Mouse (Mus musculus) hindbrain, embryonic 14.5 days (tissue): Measurements from ENCODE around the gene Slc29a3. TPM values are rescaled to one million over a fixed set of nuclear protein-coding genes. Genes with fewer than 3 reads are reported as not detected.
A peak's percentile ranks its signal among the peaks of the same experiment; 100 is the strongest.
"Not testable (repeated sequence)": the region's sequence is repeated elsewhere in the genome, so short reads cannot be mapped to it uniquely, and the experiment has no call there.

Experiments used
- ATAC-seq: fragments of 200-750 bp; cut with Nextera tagmentation; 2 replicates; pipeline ENCODE4 v1.8.0; 2017; ENCODE audit warnings: moderate number of reproducible peaks, mild to moderate bottlenecking, moderate TSS enrichment, moderate library complexity; ENCODE audit not compliant: low FRiP score
- DNase-seq: peaks from one replicate; pipeline ENCODE4 v3.0.0-alpha.2; 2015; ENCODE audit warnings: low spot score
- H3K27ac ChIP-seq: fragments of 300-500 bp; sonication (generic); 2 replicates; pipeline ENCODE4 v1.5.1; 2014; ENCODE audit warnings: mild to moderate bottlenecking, moderate library complexity
- H3K27me3 ChIP-seq: fragments of 300-500 bp; sonication (generic); 2 replicates; pipeline ENCODE4 v1.6.1; 2014; ENCODE audit warnings: mild to moderate bottlenecking, low read length, mixed read lengths; ENCODE audit not compliant: control insufficient read depth, insufficient read depth
- H3K36me3 ChIP-seq: fragments of 300-500 bp; sonication (generic); replicated peaks from 2 replicates; pipeline ENCODE4 v1.6.1; 2014; ENCODE audit not compliant: control insufficient read depth, insufficient read depth
- H3K4me1 ChIP-seq: fragments of 300-500 bp; sonication (generic); replicated peaks from 2 replicates; pipeline ENCODE4 v1.6.1; 2014; ENCODE audit warnings: antibody characterized with exemption, low read length, mixed read lengths; ENCODE audit not compliant: control insufficient read depth, insufficient read depth
- H3K4me2 ChIP-seq: fragments of 300-500 bp; sonication (generic); replicated peaks from 2 replicates; pipeline ENCODE4 v1.6.1; 2014; ENCODE audit warnings: mild to moderate bottlenecking, moderate library complexity
- H3K4me3 ChIP-seq: fragments of 300-500 bp; sonication (generic); replicated peaks from 2 replicates; pipeline ENCODE4 v1.5.1; 2014; ENCODE audit warnings: mild to moderate bottlenecking, low read length
- H3K9ac ChIP-seq: fragments of 300-500 bp; sonication (generic); 2 replicates; pipeline ENCODE4 v1.6.1; 2014
- H3K9me3 ChIP-seq: fragments of 300-500 bp; sonication (generic); 2 replicates; pipeline ENCODE4 v1.6.1; 2016; ENCODE audit warnings: low read length; ENCODE audit not compliant: control insufficient read depth
- WGBS: fragments of 180-500 bp; shearing (Covaris S2); extraction: QIAGEN DNeasy Blood & Tissue Kit; methylation state at CpG from one replicate; pipeline ENCODE4 v1.1.7; 2014; 5-methylcytosine and 5-hydroxymethylcytosine counted together
- polyA plus RNA-seq: library from polyadenylated mRNA; unstranded; fragments of >200 nt; fragmentation: Nextera tagmentation; extraction: Ambion mirVana; gene quantifications from 2 replicates; pipeline ENCODE4 v1.2.1, GENCODE M21; 2014

Slc29a3 gene
- polyA plus RNA-seq, 1 experiment from 2014 or later, result 8.9 TPM

DNA sequence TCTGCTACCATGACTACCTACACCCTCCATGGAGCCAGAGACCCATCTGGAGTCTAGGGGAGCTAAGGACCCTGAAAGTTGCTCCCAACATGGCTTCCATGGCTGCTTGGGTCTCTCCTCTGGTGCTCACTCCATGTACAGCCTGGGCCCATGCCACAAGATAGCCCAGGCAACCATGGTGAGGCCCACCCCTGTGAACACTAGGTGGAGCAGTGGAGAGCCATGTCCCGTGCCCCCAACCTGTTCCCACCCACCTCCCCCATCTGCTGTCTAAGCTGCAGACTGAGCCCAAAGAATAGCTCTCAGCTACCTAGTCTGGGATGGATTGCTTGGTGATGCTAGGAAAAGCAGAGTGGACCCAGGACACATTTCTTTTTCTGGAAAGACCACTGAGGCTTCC is 29.2 kb downstream of the Slc29a3 start:
- H3K27me3 ChIP-seq, result no peaks in the 10 kb centered on the region
- no peak overlapping the region for H3K4me2 ChIP-seq
- peaks cover 6% of the 10 kb centered on the region; the same call in 1 of the 2 replicates for H3K36me3 ChIP-seq
- no peak overlapping the region for H3K27ac ChIP-seq
- ATAC-seq (no peak), DNase-seq (no peak)
- no peak overlapping the region for H3K9ac ChIP-seq
- no peak overlapping the region for H3K4me3 ChIP-seq
- no peaks in the 10 kb centered on the region for H3K9me3 ChIP-seq
- peaks cover 7% of the 10 kb centered on the region; the same call in 1 of the 2 replicates for H3K4me1 ChIP-seq
- 72% methylated on average over 1 of the region's 1 CpGs for WGBS

DNA sequence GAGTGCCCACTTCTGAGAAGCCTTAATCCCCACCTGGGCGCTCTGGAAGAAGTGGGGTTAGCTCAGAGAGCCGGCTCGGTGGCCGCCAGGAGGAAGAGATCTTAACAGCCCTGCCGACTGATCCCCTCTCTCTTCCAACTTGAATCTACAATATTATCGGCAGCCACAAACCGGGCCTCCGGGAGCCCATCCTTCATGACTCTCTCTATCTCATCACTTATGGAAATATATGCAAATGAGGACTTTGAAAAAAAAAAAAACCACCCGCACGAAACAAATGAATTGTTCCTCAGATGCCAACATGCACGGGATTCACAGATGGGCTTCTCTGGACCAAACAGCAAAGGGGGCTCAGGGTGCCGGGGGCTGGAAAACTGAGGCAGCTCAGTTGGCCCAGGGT is 31.0 kb downstream of the Slc29a3 start:
- Histone ChIP-seq H3K9me3 (no peaks in the 10 kb centered on the region), H3K27me3 (no peaks in the 10 kb centered on the region), H3K27ac (peak overlapping the region; percentile 53; the same call in 1 of the 2 replicates), H3K4me1 (0 out of 2 replicates have a peak, but pooled peaks cover 7% of the 10 kb centered on the region), H3K4me2 (0 out of 2 replicates have a peak overlapping the region, but pooled peaks have one; percentile 0), H3K9ac (no peak overlapping the region), H3K4me3 (no peak overlapping the region), H3K36me3 (peaks cover 6% of the 10 kb centered on the region; the same call in 1 of the 2 replicates)
- 26% methylated on average over 12 of the region's 12 CpGs for WGBS
- ATAC-seq, result no peak; the same call in 1 of the 2 replicates
- no peak for DNase-seq

DNA sequence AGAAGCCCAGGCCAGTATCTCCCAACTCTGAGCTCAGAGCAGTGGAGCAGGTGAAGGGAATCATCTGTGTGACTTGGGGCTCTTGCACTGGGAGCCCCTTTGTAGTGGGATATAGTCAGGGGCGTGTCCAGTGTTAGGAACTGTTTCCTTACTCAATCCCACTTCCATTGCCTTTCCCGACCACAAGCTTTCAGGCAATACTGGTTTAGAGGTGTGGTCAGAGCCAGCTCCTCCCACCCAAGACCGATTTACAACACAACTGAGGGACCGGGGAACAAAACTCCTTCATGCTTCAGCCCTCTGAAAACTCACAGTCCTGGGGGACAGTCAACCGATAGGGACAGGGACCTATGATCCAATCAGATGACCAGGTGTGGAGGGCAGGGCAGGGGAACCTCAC is 32.1 kb downstream of the Slc29a3 start:
- no peak overlapping the region for H3K27ac ChIP-seq
- H3K4me3 ChIP-seq, result no peak overlapping the region
- no peak overlapping the region for H3K4me2 ChIP-seq
- DNase-seq (no peak), ATAC-seq (no peak)
- H3K27me3 ChIP-seq, result no peaks in the 10 kb centered on the region
- no peak overlapping the region for H3K9ac ChIP-seq
- H3K9me3 ChIP-seq, result peaks cover under 1% of the 10 kb centered on the region; the same call in 1 of the 2 replicates
- H3K36me3 ChIP-seq, result peaks cover 13% of the 10 kb centered on the region
- 0 out of 2 replicates have a peak, but pooled peaks cover 7% of the 10 kb centered on the region for H3K4me1 ChIP-seq
- 86% methylated on average over 5 of the region's 5 CpGs for WGBS

DNA sequence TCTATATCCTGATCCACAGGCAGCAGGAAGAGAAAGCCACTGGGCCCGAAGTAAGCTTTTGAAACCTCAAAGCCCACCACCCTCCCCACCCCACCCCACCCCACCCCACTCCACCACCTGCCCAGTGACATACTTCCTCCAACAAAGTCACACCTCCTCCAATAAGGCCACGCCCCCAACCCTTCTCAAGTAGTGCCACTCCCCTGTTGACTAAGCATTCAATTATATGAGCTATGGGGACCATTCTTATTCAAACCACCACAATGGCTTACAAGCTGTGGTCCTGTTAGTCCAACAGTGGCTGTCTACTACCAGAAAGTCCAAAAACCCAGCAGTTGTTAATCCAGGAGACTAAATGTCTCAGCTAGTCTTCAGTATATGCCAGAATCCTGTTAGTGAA is 34.1 kb downstream of the Slc29a3 start:
- no peak for DNase-seq
- no peak for ATAC-seq
- H3K4me2 ChIP-seq, result no peak overlapping the region
- WGBS, result 78% methylated on average over 2 of the region's 2 CpGs
- no peak overlapping the region for H3K27ac ChIP-seq
- H3K4me1 ChIP-seq, result 0 out of 2 replicates have a peak, but pooled peaks cover 7% of the 10 kb centered on the region
- H3K36me3 ChIP-seq, result peaks cover 16% of the 10 kb centered on the region
- no peaks in the 10 kb centered on the region for H3K27me3 ChIP-seq
- H3K9ac ChIP-seq, result no peak overlapping the region
- H3K4me3 ChIP-seq, result no peak overlapping the region
- H3K9me3 ChIP-seq, result peaks cover 14% of the 10 kb centered on the region

DNA sequence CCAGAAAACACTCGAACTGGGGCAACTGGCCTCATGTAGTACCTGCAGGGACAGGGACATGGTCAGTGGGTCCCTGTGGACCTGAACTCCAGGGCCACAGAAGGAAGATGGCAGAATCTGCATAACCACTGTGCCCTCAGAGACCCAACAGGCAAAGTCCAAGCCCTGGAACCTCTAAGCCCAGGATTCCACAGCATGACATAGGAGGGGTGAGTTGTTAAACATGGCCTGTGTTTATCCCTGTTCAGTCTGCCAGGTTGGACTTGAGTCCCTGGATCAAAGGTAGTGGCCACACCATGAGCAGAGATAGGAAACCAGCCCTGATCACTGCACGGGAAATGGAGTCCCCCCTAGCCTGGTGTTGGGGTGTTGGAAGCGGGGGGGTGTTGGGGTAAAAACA is 36.1 kb downstream of the Slc29a3 start:
- H3K4me3 ChIP-seq, result no peak overlapping the region
- no peak overlapping the region for H3K9ac ChIP-seq
- no peak overlapping the region for H3K4me2 ChIP-seq
- DNase-seq (no peak), ATAC-seq (no peak)
- H3K36me3 ChIP-seq, result peaks cover 14% of the 10 kb centered on the region
- H3K4me1 ChIP-seq, result no peaks in the 10 kb centered on the region
- peaks cover 22% of the 10 kb centered on the region for H3K9me3 ChIP-seq
- no peak overlapping the region for H3K27ac ChIP-seq
- no peaks in the 10 kb centered on the region for H3K27me3 ChIP-seq
- WGBS, result 88% methylated on average over 3 of the region's 3 CpGs

DNA sequence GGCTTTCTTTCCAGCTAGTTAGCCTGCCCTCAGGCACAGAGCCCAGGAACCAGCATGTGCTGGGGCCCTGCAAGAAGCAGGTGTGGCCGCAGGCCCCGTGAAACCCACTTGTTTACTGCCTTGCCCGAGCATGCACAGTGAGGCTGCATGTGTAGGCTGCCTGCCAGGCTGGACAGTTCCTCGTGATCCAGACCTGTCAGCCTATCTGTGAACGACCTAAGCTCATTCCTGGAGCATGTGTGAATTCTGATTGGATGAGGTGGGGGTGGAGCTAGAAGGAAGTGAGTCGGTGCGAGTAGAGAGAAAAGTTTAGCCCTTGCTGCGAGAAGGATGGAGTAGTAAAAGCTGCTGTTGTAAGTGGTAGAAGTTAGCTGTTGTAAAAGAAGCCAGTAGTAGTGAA is 40.3 kb downstream of the Slc29a3 start:
- WGBS, result 76% methylated on average over 8 of the region's 8 CpGs
- Histone ChIP-seq H3K9me3 (peaks cover 22% of the 10 kb centered on the region), H3K36me3 (peaks cover 14% of the 10 kb centered on the region)
- not testable (repeated sequence) for H3K27ac ChIP-seq, H3K4me2 ChIP-seq, DNase-seq, H3K9ac ChIP-seq, H3K4me3 ChIP-seq, ATAC-seq, H3K27me3 ChIP-seq, H3K4me1 ChIP-seq

DNA sequence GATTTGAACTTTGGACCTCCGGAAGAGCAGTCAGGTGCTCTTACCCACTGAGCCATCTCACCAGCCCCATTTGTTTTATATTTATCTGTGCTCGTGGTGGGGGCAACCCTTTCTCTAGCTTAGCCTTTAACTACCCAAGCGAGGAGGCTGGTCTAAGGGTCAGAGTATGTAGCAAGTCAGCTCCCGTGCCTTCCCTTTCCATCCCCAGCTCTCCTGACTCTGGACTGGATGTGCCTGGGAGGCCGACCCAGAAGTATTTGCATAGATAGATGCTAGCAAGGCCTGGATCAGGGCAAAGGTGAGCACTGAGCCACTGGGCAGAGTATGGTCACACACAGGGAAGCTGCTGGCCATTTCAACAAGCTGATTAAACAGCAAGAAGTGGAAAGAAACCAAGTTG is 43.8 kb downstream of the Slc29a3 start:
- 91% methylated on average over 5 of the region's 5 CpGs for WGBS
- Histone ChIP-seq H3K4me2 (no peak overlapping the region), H3K36me3 (no peaks in the 10 kb centered on the region), H3K4me1 (no peaks in the 10 kb centered on the region), H3K4me3 (no peak overlapping the region), H3K27ac (no peak overlapping the region), H3K27me3 (no peaks in the 10 kb centered on the region), H3K9ac (no peak overlapping the region), H3K9me3 (peaks cover 11% of the 10 kb centered on the region)
- ATAC-seq, result no peak
- no peak for DNase-seq

DNA sequence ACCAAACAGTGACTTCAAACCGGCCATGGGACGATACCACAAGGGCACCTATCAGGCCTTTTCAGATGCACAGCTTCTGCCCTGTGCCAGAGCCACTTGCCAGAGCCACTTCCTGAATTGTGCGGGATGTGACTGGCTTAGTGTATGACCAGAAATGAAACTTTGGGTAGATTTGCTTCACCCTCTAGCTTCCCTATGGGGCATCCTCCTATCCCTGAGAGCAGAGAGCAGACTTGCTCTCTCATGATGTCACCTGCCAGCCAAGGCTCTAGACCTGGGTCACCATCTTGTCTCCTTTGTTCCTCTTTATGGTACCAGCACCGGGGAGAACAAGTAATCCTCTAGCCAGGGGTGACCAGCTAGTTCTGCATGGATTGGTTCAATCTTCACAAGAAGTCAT is 46.3 kb downstream of the Slc29a3 start:
- no peak overlapping the region for H3K27ac ChIP-seq
- no peak overlapping the region for H3K4me3 ChIP-seq
- no peak overlapping the region for H3K4me2 ChIP-seq
- no peaks in the 10 kb centered on the region for H3K27me3 ChIP-seq
- no peaks in the 10 kb centered on the region for H3K36me3 ChIP-seq
- DNase-seq (no peak), ATAC-seq (no peak)
- WGBS, result 92% methylated on average over 4 of the region's 4 CpGs
- H3K9me3 ChIP-seq, result no peaks in the 10 kb centered on the region
- no peaks in the 10 kb centered on the region for H3K4me1 ChIP-seq
- H3K9ac ChIP-seq, result no peak overlapping the region

DNA sequence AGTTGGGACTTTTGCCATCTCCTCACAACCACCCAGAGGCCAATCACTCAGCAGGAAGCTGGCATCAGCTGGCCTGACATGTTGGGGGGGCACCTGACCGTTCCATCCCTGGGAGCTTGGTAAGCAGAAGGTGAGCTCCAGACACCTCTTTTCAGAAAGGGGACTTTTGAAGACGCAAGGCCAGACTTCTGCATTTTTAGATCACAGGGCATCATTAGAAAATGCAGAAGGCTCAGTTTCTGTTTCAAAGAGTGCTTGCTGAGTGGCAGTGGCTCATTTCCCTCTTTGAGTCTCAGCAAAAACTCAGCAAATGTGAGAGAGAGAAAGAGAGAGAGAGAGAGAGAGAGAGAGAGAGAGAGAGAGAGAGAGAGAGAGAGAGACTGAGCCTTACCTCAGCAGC is 47.5 kb downstream of the Slc29a3 start:
- Histone ChIP-seq H3K4me1 (no peaks in the 10 kb centered on the region), H3K9me3 (no peaks in the 10 kb centered on the region), H3K27ac (no peak overlapping the region), H3K9ac (no peak overlapping the region), H3K4me3 (no peak overlapping the region), H3K36me3 (no peaks in the 10 kb centered on the region), H3K4me2 (no peak overlapping the region), H3K27me3 (no peaks in the 10 kb centered on the region)
- DNase-seq, result no peak
- ATAC-seq, result no peak
- 59% methylated on average over 2 of the region's 2 CpGs for WGBS

DNA sequence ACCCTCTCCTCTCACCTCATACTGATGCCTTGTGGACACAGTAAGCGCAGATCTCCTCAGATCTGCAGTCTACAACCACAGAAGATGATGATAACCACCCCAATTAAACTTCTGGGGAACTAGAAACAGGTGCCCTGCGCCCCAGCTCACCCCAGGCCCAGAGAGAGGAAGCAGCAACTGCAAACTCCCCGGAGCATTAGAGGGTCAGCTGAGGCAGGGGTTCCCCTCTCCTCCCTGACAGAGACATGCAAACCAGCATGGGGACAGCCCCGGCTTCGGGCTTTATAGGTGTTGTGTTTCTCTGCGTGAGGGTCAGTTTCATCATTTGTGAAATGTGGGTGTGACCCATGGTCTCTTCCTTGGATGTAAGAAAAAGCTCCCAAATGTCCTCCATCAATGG is 54.8 kb downstream of the Slc29a3 start:
- H3K4me3 ChIP-seq, result no peak overlapping the region
- H3K27ac ChIP-seq, result no peak overlapping the region
- H3K4me2 ChIP-seq, result no peak overlapping the region
- no peaks in the 10 kb centered on the region for H3K4me1 ChIP-seq
- no peaks in the 10 kb centered on the region for H3K27me3 ChIP-seq
- no peak overlapping the region for H3K9ac ChIP-seq
- no peaks in the 10 kb centered on the region for H3K36me3 ChIP-seq
- ATAC-seq (no peak), DNase-seq (no peak)
- no peaks in the 10 kb centered on the region for H3K9me3 ChIP-seq
- 87% methylated on average over 6 of the region's 6 CpGs for WGBS
